Mouse (Mus musculus) kidney, embryonic 14.5 days (tissue): Measurements from ENCODE around the gene Eif4ebp2. TPM values are rescaled to one million over a fixed set of nuclear protein-coding genes. Genes with fewer than 3 reads are reported as not detected.

ENCODE experiments used
- ATAC-seq: fragments of 200-750 bp; cut with Nextera tagmentation; 2 replicates; pipeline ENCODE4 v1.8.0; 2017; ENCODE audit warnings: moderate number of reproducible peaks, mild to moderate bottlenecking, moderate TSS enrichment, moderate library complexity; ENCODE audit not compliant: low FRiP score, low TSS enrichment
- H3K27ac ChIP-seq: fragments of 300-500 bp; sonication (generic); 2 replicates; pipeline ENCODE4 v1.5.1; 2014; ENCODE audit warnings: low read depth, mild to moderate bottlenecking, low read length, moderate library complexity, mixed read lengths
- H3K27me3 ChIP-seq: fragments of 300-500 bp; sonication (generic); 2 replicates; pipeline ENCODE4 v1.6.1; 2014; ENCODE audit warnings: mild to moderate bottlenecking, low read length; ENCODE audit not compliant: control insufficient read depth, insufficient read depth
- H3K36me3 ChIP-seq: fragments of 300-500 bp; sonication (generic); 2 replicates; pipeline ENCODE4 v1.6.1; 2014; ENCODE audit warnings: low read length, mixed read lengths; ENCODE audit not compliant: control insufficient read depth, insufficient read depth
- H3K4me1 ChIP-seq: fragments of 300-500 bp; sonication (generic); 2 replicates; pipeline ENCODE4 v1.6.1; 2014; ENCODE audit warnings: low read length, mixed read lengths; ENCODE audit not compliant: control insufficient read depth, insufficient read depth
- H3K4me2 ChIP-seq: fragments of 300-500 bp; sonication (generic); replicated peaks from 2 replicates; pipeline ENCODE4 v1.6.1; 2014; ENCODE audit warnings: low read depth, mild to moderate bottlenecking, low read length
- H3K4me3 ChIP-seq: fragments of 300-500 bp; sonication (generic); 2 replicates; pipeline ENCODE4 v1.5.1; 2014; ENCODE audit warnings: mild to moderate bottlenecking, low read length
- H3K9ac ChIP-seq: fragments of 300-500 bp; sonication (generic); 2 replicates; pipeline ENCODE4 v1.6.1; 2014; ENCODE audit warnings: low read depth, mild to moderate bottlenecking, low read length, moderate library complexity
- H3K9me3 ChIP-seq: fragments of 300-500 bp; sonication (generic); 2 replicates; pipeline ENCODE4 v1.6.1; 2016; ENCODE audit warnings: low read length; ENCODE audit not compliant: control insufficient read depth
- WGBS: fragments of 180-500 bp; shearing (Covaris S2); extraction: QIAGEN DNeasy Blood & Tissue Kit; methylation state at CpG from one replicate; pipeline ENCODE4 v1.1.7; 2014; 5-methylcytosine and 5-hydroxymethylcytosine counted together
- polyA plus RNA-seq: library from polyadenylated mRNA; unstranded; fragments of >200 nt; fragmentation: Nextera tagmentation; extraction: Ambion mirVana; gene quantifications from 2 replicates; pipeline ENCODE4 v1.2.1, GENCODE M21; 2014

The Eif4ebp2 gene
- polyA plus RNA-seq, 1 experiment from 2014 or later, result 61.9 TPM

DNA sequence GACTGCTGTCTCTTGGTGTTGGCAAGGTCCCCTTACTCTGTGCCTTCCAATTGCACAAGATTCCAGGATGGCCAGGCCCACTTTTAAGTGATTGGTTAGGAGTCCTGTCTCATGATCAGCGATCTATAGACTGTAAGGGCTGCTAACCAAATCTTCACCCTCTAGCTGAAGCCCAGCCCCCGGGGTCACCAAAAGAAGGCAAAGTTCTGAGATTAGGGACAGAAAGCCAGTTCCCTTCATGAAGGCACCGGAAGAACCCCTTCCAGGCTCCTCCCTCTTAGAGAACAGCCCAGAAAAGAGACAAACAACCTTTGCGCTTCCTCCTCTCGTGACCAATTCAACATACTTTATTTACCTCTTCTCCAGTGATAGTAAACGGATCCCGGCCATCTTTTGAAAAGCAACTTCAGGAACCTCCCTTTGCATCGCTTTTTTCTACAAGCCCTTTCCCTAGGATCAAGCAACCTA lies 964 bp downstream of the Eif4ebp2 start:
- no peaks in the 10 kb centered on the region for H3K9me3 ChIP-seq
- H3K4me2 ChIP-seq, result peak overlapping the region; percentile 56
- peaks cover 14% of the 10 kb centered on the region for H3K36me3 ChIP-seq
- no peaks in the 10 kb centered on the region for H3K27me3 ChIP-seq
- H3K9ac ChIP-seq, result peak overlapping the region; percentile 95
- peak overlapping the region; percentile 92 for H3K4me3 ChIP-seq
- ATAC-seq, result no peak
- peak overlapping the region; percentile 39; the same call in 1 of the 2 replicates for H3K27ac ChIP-seq
- 3% methylated on average over 8 of the region's 8 CpGs for WGBS
- H3K4me1 ChIP-seq, result peaks cover 16% of the 10 kb centered on the region; the same call in 1 of the 2 replicates

DNA sequence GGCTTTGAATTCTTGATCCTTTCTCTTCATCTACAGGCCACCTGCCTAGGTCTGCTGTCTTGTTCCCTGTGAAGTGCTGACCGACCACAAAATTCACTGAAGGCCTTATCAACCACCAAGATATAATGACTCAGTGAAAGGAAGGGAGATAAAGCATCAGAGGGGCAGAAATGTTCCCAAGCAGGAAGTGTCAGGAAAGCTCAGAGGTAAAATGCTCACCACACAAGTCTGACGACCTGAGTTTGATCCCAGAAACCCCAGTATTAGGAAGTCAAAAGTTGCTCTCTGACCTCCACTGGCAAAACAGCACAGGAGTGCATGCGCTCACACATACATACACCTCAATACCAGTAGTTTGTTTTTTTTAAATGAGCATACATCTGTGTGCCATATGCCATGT lies 3.6 kb downstream of the Eif4ebp2 start:
- no peak overlapping the region for H3K27ac ChIP-seq
- H3K4me1 ChIP-seq, result peaks cover 31% of the 10 kb centered on the region
- H3K4me2 ChIP-seq, result no peak overlapping the region
- no peak overlapping the region for H3K9ac ChIP-seq
- H3K9me3 ChIP-seq, result no peaks in the 10 kb centered on the region
- peaks cover 14% of the 10 kb centered on the region for H3K36me3 ChIP-seq
- no peaks in the 10 kb centered on the region for H3K27me3 ChIP-seq
- no peak for ATAC-seq
- 77% methylated on average over 3 of the region's 3 CpGs for WGBS
- H3K4me3 ChIP-seq, result no peak overlapping the region

DNA sequence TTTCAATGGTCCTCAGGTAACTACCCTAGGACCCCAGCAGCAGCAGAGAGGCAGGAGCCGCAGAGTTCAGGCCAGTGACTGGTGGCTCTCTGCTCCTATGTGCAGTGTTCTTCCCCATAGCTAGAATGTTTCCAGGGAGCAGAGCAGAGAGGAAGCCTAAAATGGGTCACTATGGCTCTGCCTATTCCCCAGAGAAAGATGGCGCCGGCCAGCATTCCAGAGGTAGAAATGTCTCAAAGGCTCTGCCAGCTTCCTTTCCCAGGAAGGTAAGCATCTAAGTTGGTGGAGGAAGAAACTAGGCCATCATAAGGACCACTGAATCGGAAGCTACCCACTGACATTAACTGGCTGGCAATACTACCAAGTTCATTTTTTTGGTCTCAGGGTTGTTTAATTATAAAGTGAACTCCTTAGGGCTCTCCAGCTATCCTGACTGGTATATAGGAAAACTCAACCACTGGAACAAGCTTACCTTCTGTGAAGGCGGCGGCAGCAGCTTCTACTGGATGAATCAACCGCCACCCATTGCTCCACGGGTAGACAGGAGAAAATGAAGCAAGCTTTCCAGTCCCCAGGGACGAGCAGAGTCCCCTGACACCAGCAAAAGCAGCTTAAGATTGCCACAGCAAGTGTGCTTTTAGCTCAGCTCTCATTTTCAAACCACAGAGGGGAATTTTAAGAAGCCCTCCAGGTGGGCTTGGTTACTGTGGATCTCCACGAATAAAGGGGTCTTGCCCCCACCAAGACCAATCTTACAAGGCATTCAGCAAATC lies 4.7 kb downstream of the Eif4ebp2 start:
- ATAC-seq, result no peak
- H3K4me1 ChIP-seq, result peaks cover 36% of the 10 kb centered on the region
- 83% methylated on average over 10 of the region's 10 CpGs for WGBS

DNA sequence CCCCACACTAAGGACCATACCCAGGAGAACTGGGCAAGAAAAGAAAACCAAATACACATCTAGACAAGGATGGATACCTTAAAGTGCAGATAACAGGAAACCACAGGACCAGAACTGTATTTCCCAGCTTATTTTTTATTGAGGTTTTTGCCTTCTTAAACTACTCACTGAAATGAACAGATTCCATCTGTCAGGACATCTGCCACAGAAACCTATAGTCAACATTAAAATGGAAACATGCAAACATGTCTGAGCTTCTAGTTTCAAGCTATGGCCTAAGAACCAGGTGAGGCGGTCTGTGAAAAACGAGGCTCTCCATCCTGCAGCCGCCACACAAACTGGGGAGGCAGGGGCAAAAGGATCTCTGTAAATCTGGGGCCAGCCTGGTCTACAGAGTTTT lies 7.4 kb downstream of the Eif4ebp2 start:
- Histone ChIP-seq H3K4me2 (no peak overlapping the region), H3K4me3 (no peak overlapping the region), H3K27me3 (no peaks in the 10 kb centered on the region), H3K9ac (no peak overlapping the region), H3K4me1 (peaks cover 29% of the 10 kb centered on the region), H3K9me3 (no peaks in the 10 kb centered on the region), H3K27ac (no peak overlapping the region), H3K36me3 (peaks cover 19% of the 10 kb centered on the region)
- no peak for ATAC-seq
- WGBS, result 70% methylated on average over 3 of the region's 3 CpGs

More for the DNA sequence above, 4.7 kb downstream of the Eif4ebp2 start:
- H3K4me2 ChIP-seq, result no peak overlapping the region
- no peaks in the 10 kb centered on the region for H3K9me3 ChIP-seq
- no peaks in the 10 kb centered on the region for H3K27me3 ChIP-seq
- no peak overlapping the region for H3K4me3 ChIP-seq
- H3K27ac ChIP-seq, result no peak overlapping the region
- H3K36me3 ChIP-seq, result peaks cover 14% of the 10 kb centered on the region
- no peak overlapping the region for H3K9ac ChIP-seq

DNA sequence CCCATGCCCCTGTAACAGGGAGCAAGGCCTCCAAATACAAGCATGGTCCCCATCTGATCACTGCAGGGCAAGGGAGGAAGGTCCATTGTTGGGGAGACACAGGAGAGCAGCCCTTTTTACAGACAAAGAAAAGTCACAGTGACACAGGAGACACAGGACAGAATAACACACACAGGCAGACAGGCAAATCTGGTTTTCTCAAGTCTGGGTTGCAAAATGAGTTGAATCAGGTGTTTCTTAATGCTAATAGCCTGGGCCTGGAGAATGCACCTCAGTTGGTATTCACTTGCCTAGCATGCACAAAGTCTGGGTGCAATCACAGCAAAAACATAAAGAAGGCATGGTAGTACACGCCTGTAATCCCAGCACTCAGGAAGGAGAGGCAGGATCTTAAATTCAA lies 8.6 kb downstream of the Eif4ebp2 start:
- peaks cover 16% of the 10 kb centered on the region for H3K36me3 ChIP-seq
- ATAC-seq, result no peak
- H3K9ac ChIP-seq, result no peak overlapping the region
- no peak overlapping the region for H3K4me2 ChIP-seq
- 42% methylated on average over 1 of the region's 1 CpGs for WGBS
- peaks cover 25% of the 10 kb centered on the region for H3K4me1 ChIP-seq
- no peak overlapping the region for H3K4me3 ChIP-seq
- no peak overlapping the region; the same call in 1 of the 2 replicates for H3K27ac ChIP-seq
- H3K27me3 ChIP-seq, result no peaks in the 10 kb centered on the region
- H3K9me3 ChIP-seq, result no peaks in the 10 kb centered on the region

DNA sequence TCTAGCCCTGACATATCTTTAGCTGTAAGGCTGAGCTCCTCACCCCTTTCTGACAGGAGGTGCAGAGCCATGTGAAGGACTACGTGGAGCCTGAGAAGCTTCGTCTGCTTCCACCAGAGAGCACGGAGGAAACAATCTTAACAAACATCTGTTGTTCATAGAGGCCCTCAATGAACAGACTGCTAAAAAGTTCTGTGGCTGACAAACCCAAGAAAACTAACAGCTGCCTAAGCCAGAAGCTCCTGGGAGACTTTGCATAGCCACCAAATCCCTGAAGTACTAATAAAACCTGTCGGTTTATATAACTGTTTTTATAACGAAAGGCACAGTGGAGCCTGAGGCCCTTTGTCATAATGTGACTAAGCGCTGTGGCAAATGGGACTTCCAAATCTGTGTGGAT lies 9.0 kb downstream of the Eif4ebp2 start:
- Histone ChIP-seq H3K4me3 (no peak overlapping the region), H3K27me3 (no peaks in the 10 kb centered on the region), H3K4me1 (peaks cover 24% of the 10 kb centered on the region), H3K36me3 (peaks cover 15% of the 10 kb centered on the region), H3K27ac (no peak overlapping the region; the same call in 1 of the 2 replicates), H3K9ac (no peak overlapping the region), H3K9me3 (no peaks in the 10 kb centered on the region), H3K4me2 (no peak overlapping the region)
- 59% methylated on average over 6 of the region's 6 CpGs for WGBS
- no peak for ATAC-seq

DNA sequence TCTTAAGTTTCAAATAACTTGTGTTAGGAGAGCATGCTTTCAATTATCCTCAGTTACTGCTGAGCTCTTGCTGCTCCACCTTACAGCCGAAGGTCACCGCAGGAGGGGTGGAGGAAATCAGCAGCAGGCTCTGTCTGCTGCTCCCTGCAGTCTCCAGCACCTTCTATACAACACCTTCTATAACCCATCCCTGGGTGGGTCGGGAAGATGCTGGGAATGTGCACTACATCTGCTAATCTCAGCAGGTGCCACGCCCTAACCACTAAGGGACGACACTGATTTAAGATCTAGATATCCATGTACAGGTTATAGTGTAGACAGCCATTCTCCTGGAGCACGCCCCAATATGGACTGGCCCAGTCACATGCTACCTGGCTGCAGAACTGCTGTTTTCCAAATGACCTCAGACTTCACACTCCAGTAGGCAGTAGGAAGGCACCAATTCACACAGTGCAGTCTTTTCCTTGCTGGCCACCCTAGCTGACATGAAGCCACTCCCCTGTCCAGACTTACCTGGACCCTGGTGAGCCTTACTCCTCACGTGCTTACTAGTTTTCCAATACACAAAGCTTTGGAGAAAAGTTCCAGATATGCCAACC lies 12.2 kb downstream of the Eif4ebp2 start:
- Histone ChIP-seq H3K27me3 (no peaks in the 10 kb centered on the region), H3K27ac (no peak overlapping the region), H3K9me3 (no peaks in the 10 kb centered on the region), H3K4me3 (no peak overlapping the region), H3K9ac (no peak overlapping the region), H3K36me3 (peaks cover 6% of the 10 kb centered on the region; the same call in 1 of the 2 replicates), H3K4me1 (peaks cover 20% of the 10 kb centered on the region), H3K4me2 (no peak overlapping the region)
- 88% methylated on average over 7 of the region's 7 CpGs for WGBS
- ATAC-seq, result no peak

DNA sequence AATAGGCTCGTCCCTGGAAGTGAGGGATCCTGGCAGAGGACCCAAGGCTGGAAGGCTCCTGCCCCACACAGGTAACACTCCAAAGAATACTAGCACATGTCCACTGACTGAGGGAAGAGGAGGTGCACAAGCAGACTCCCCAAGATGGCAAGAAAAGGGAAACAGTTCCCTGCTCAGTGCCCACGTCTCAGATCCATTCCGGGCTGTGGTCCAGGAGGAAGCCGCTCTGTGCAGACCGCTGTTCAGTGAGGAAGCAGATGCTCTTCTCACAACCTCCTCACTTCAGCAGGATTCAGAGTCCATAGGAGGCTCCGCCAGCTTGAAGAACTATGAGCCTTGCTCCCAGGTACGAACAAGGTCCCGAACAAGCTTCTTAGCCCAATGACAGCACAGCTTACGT lies 21.1 kb downstream of the Eif4ebp2 start:
- no peak for ATAC-seq
- WGBS, result 93% methylated on average over 9 of the region's 9 CpGs
- H3K9ac ChIP-seq, result no peak overlapping the region
- H3K4me2 ChIP-seq, result no peak overlapping the region
- no peaks in the 10 kb centered on the region for H3K9me3 ChIP-seq
- no peak overlapping the region for H3K4me3 ChIP-seq
- H3K36me3 ChIP-seq, result peaks cover 55% of the 10 kb centered on the region
- H3K27me3 ChIP-seq, result no peaks in the 10 kb centered on the region
- H3K27ac ChIP-seq, result no peak overlapping the region
- H3K4me1 ChIP-seq, result no peaks in the 10 kb centered on the region

DNA sequence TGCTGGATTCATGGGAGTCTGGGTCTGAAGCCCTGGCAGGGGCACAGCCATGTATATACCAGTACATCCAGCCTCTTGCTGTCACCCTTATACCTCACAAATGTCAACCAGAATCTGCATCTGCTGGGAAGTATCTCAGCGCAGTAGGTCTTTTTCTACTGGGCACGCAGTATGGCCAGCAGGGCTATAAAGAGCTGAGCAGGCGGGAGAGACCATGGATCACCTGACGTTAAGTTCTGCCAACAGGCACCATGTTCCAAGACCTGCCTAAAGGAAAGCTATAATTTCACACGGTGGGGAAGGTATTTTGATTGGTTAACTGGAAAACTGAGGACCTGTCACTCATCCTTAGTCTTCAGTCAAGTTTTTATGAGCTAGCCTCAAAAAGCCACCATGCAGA lies 23.4 kb downstream of the Eif4ebp2 start:
- WGBS, result 94% methylated on average over 5 of the region's 5 CpGs
- H3K27me3 ChIP-seq, result no peaks in the 10 kb centered on the region
- ATAC-seq, result no peak

More for the DNA sequence above, 23.4 kb downstream of the Eif4ebp2 start:
- no peaks in the 10 kb centered on the region for H3K4me1 ChIP-seq
- no peak overlapping the region for H3K9ac ChIP-seq
- H3K4me3 ChIP-seq, result no peak overlapping the region
- no peaks in the 10 kb centered on the region for H3K9me3 ChIP-seq
- no peak overlapping the region for H3K4me2 ChIP-seq
- peaks cover 42% of the 10 kb centered on the region for H3K36me3 ChIP-seq
- no peak overlapping the region for H3K27ac ChIP-seq
